Mouse (Mus musculus): ENCODE data around the gene Ankrd12. TPM values are rescaled to one million over a fixed set of nuclear protein-coding genes. Genes with fewer than 3 reads are reported as not detected.
A peak's percentile ranks its signal among the peaks of the same experiment; 100 is the strongest.

The Ankrd12 gene
- 24.1 and 28.0 TPM in 2 replicates for polyA plus RNA-seq (2015; fragmentation: Nextera tagmentation; extraction: Ambion mirVana)

DNA sequence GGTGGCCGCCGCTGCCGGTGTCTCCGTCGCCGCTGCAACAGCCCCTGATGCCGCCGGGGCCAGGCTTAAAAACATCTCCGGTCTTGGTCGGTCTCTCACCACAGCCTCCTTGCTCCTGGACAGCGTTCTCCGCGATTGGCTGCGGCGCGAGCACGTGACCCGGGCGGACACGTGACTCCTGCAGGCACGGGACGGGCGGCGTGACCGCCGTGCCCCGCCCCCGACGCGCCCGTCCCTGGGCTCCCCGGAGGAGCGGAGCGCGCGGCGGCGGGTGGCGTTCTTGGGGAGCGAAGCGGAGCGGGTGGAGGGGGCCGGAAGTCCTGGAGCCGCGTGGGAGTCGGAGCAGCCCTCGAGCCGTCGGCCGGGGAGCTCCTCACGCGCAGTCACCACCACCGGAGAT is at the start of gene Ankrd12:
TSS of gene Ankrd12 (minus strand) at position 156 of the 400 bp plus-strand sequence.
- 0% methylated on average over 51 of the region's 53 CpGs for WGBS
- peaks cover 14% of the 10 kb centered on the region; the same call in 1 of the 2 replicates for H3K4me1 ChIP-seq (ENCODE audit: insufficient read depth, low read length)
- H3K36me3 ChIP-seq (ENCODE audit: insufficient read depth, low read length): peaks cover 17% of the 10 kb centered on the region; the same call in 1 of the 2 replicates
- ATAC-seq (ENCODE audit: low FRiP score, low TSS enrichment): peak; percentile 99
- no peaks in the 10 kb centered on the region for H3K27me3 ChIP-seq (ENCODE audit: insufficient read depth, low read length)
- no peaks in the 10 kb centered on the region for H3K9me3 ChIP-seq (ENCODE audit: low read length)
- peak within 1 kb of the TSS; percentile 95 for H3K4me3 ChIP-seq (ENCODE audit: low read length)
- peak within 1 kb of the TSS; percentile 86 for H3K9ac ChIP-seq (replicated peaks; ENCODE audit: low read length)
- peak within 1 kb of the TSS; percentile 92 for H3K27ac ChIP-seq (ENCODE audit: low read length)
- peak within 1 kb of the TSS; percentile 86 for H3K4me2 ChIP-seq (replicated peaks; ENCODE audit: low read depth, low read length)

DNA sequence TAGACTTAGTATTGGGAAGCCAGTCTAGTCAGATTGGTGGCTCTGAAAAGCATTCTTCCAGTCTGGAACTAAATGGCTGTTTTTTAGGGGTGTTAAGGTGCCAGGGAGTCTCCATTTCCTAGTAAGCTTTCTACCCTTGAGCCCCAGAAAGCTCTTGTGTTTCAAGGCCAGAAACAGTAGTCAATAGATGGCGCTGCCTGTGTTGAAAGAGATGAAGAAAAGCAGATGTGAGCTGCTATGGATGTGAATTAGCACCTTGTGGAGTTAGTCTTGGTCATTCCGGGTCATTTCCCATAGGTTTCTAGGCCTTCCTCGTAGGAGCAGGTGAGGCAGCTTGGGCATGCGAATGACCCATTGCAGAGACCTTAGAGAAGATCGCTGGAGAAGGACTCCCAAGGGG is 48.3 kb upstream of the Ankrd12 start:
- 58% methylated on average over 5 of the region's 5 CpGs for WGBS
- H3K4me2 ChIP-seq (replicated peaks; ENCODE audit: low read depth, low read length): no peak overlapping the region
- ATAC-seq (ENCODE audit: low FRiP score, low TSS enrichment): no peak

DNA sequence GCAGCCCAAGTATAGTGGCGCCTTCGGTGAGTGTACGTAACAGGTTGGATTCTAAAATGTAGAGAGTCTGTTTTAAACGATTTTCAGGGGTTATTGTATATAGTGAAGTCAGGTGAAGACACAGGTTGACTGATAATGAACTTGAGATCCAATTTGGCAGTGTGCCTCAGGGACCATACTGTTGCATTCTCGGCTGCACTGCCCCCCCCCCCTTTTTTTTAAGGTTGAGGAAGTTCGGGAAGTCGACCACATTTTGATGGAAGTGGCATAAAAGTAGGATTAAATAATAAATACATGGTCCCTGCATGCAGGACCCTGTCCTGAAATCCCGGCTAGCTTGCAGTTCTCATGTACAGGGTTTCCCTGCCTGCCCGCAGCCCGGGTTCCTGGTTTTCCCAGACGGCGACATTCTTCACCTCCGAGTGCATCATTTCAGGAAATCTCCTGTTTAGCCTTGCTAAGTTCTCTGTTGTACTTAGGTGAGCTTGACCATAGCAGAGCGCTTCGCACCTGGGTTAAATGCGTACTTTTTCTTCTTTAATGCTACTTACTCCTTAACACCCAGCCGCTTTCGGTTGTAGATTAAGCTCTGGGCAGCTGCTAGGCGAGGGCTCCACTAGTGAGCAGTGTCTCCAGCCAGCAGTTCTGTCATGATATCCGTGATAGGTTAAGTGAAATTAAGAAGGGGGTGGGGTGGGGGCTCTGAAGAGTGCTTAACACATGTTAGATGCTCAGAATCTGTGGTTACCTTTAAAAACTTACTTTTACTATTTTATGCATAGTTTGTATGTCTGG is 47.1 kb upstream of the Ankrd12 start:
- Histone ChIP-seq H3K4me2 (replicated peaks; ENCODE audit: low read depth, low read length) (peak overlapping the region; percentile 83), H3K9me3 (ENCODE audit: low read length) (no peaks in the 10 kb centered on the region), H3K9ac (replicated peaks; ENCODE audit: low read length) (peak overlapping the region; percentile 80), H3K36me3 (ENCODE audit: insufficient read depth, low read length) (peaks cover 24% of the 10 kb centered on the region), H3K27me3 (ENCODE audit: insufficient read depth, low read length) (no peaks in the 10 kb centered on the region), H3K4me1 (ENCODE audit: insufficient read depth, low read length) (peaks cover 6% of the 10 kb centered on the region; the same call in 1 of the 2 replicates), H3K4me3 (ENCODE audit: low read length) (peak overlapping the region; percentile 81), H3K27ac (ENCODE audit: low read length) (peak overlapping the region; percentile 96)
- 1% methylated on average over 20 of the region's 20 CpGs for WGBS
- ATAC-seq (ENCODE audit: low FRiP score, low TSS enrichment): peak; percentile 39; the same call in 1 of the 2 replicates

More for the DNA sequence above, 48.3 kb upstream of the Ankrd12 start:
- H3K27me3 ChIP-seq (ENCODE audit: insufficient read depth, low read length): no peaks in the 10 kb centered on the region
- H3K36me3 ChIP-seq (ENCODE audit: insufficient read depth, low read length): peaks cover 19% of the 10 kb centered on the region; the same call in 1 of the 2 replicates
- no peak overlapping the region for H3K9ac ChIP-seq (replicated peaks; ENCODE audit: low read length)
- no peak overlapping the region for H3K27ac ChIP-seq (ENCODE audit: low read length)
- peaks cover 6% of the 10 kb centered on the region; the same call in 1 of the 2 replicates for H3K4me1 ChIP-seq (ENCODE audit: insufficient read depth, low read length)
- H3K4me3 ChIP-seq (ENCODE audit: low read length): no peak overlapping the region
- no peaks in the 10 kb centered on the region for H3K9me3 ChIP-seq (ENCODE audit: low read length)

DNA sequence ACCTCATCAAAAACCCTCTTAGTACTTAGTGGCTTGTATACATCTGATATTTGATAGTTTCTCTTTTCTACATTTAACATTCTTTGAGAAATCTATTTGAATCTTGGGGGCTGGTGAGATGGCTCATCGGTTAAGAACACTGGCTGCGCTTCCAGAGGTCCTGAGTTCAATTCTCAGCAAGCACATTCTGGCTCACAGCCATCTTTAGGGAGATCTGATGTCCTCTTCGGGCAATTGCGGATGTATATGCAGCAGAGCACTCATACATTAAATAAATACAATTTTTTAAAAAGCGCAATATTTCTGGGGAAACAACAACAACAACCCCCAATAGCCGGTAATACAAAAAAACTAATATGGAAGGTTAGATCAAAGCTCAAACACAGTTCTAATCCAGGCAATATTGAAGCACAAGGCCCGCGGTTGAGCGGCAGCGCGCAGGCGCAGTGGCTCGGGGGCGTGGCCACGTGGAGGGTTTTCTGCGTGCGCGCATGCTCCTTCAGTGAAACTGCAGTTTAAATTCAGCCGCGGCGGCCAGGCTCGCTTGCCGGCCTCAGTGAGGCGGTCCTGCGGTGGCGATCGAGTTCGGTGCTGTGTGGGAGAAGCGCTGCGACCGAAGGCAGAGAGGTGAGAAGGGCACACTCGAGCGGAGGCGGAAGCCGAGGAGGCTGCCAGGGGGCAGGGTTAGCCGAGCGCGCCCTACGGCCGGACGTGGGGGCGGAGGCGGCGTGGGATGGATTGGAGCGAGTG is 46.4 kb upstream of the Ankrd12 start, which contains the start of gene Ddx11:
TSS of gene Ddx11 (plus strand) at position 455 of the 750 bp plus-strand sequence.
- H3K4me2 ChIP-seq (replicated peaks; ENCODE audit: low read depth, low read length): peak within 1 kb of the TSS; percentile 83
- peak; percentile 89 for ATAC-seq (ENCODE audit: low FRiP score, low TSS enrichment)
- peak within 1 kb of the TSS; percentile 81 for H3K4me3 ChIP-seq (ENCODE audit: low read length)
- H3K4me1 ChIP-seq (ENCODE audit: insufficient read depth, low read length): peaks cover 6% of the 10 kb centered on the region; the same call in 1 of the 2 replicates
- H3K9me3 ChIP-seq (ENCODE audit: low read length): no peaks in the 10 kb centered on the region
- H3K36me3 ChIP-seq (ENCODE audit: insufficient read depth, low read length): peaks cover 30% of the 10 kb centered on the region
- peak within 1 kb of the TSS; percentile 96 for H3K27ac ChIP-seq (ENCODE audit: low read length)
- H3K27me3 ChIP-seq (ENCODE audit: insufficient read depth, low read length): no peaks in the 10 kb centered on the region
- peak within 1 kb of the TSS; percentile 80 for H3K9ac ChIP-seq (replicated peaks; ENCODE audit: low read length)
- 4% methylated on average over 45 of the region's 45 CpGs for WGBS

DNA sequence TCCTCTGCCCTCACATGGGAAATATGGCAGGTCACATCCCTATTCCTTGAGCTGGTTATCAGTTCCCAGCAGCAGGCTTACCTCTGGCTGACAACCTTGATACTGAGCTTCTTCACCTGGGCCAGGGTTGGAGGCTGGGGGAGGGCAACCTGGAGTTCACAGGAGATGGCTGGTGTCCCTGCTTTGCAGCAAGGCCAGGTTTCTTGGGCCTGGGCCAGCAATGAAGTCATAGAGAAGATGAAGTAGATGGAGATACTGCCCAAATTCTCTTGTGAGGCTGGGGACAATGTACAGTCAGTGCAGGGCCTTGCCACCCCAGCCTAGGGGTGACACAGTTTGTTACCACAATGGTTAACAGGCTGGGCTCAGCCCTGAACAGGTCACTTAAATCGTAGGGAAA is 43.8 kb upstream of the Ankrd12 start:
- H3K27me3 ChIP-seq (ENCODE audit: insufficient read depth, low read length): no peaks in the 10 kb centered on the region
- H3K36me3 ChIP-seq (ENCODE audit: insufficient read depth, low read length): peaks cover 41% of the 10 kb centered on the region
- 79% methylated on average over 1 of the region's 1 CpGs for WGBS
- no peak overlapping the region for H3K27ac ChIP-seq (ENCODE audit: low read length)
- no peaks in the 10 kb centered on the region for H3K9me3 ChIP-seq (ENCODE audit: low read length)
- H3K9ac ChIP-seq (replicated peaks; ENCODE audit: low read length): no peak overlapping the region; the same call in 1 of the 2 replicates
- peaks cover 6% of the 10 kb centered on the region; the same call in 1 of the 2 replicates for H3K4me1 ChIP-seq (ENCODE audit: insufficient read depth, low read length)
- no peak for ATAC-seq (ENCODE audit: low FRiP score, low TSS enrichment)
- no peak overlapping the region for H3K4me2 ChIP-seq (replicated peaks; ENCODE audit: low read depth, low read length)
- H3K4me3 ChIP-seq (ENCODE audit: low read length): no peak overlapping the region

DNA sequence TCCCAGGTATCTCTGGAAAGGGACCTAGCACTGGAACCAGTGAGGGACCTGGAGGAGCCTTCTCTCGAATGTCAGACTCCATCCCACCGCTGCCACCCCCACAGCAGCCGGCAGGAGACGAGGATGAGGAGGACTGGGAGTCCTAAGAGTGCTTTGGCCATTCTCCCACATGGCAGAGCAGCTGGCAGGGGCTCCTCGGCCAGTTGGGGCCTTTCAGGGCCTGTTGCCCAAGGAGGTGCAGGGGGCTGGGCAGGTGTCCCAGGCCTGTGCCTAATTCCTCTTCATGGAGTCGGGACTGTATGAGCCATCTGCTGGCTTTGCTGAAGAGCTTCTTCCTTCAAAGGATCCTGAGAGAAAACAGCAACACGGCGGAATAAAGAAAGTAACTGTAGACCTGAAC is 42.1 kb upstream of the Ankrd12 start:
- H3K36me3 ChIP-seq (ENCODE audit: insufficient read depth, low read length): peaks cover 58% of the 10 kb centered on the region
- ATAC-seq (ENCODE audit: low FRiP score, low TSS enrichment): no peak

DNA sequence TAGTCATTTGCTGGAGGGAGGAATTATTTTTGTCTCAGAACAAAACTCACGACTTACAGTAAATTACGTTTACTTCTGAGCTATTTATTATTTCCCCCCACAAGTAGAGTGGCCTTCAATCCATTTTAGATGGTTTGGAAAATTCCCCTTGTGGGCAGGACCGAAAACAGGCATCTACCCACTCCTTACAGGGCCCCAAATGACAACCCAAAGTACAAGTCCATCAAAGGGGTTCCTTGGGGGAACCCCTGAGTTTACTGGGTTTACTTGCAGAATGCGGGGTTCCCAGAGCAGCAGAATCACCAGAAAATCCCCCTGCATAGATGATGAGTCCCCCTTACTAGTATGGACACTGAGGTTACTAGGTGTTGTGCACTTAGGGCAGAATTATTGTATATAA is 35.3 kb upstream of the Ankrd12 start:
- WGBS: 43% methylated on average over 4 of the region's 4 CpGs
- no peak overlapping the region for H3K27ac ChIP-seq (ENCODE audit: low read length)
- ATAC-seq (ENCODE audit: low FRiP score, low TSS enrichment): no peak

More for the DNA sequence above, 42.1 kb upstream of the Ankrd12 start:
- Histone ChIP-seq H3K4me1 (ENCODE audit: insufficient read depth, low read length) (no peaks in the 10 kb centered on the region), H3K9ac (replicated peaks; ENCODE audit: low read length) (no peak overlapping the region), H3K9me3 (ENCODE audit: low read length) (no peaks in the 10 kb centered on the region), H3K4me2 (replicated peaks; ENCODE audit: low read depth, low read length) (no peak overlapping the region), H3K27ac (ENCODE audit: low read length) (no peak overlapping the region), H3K4me3 (ENCODE audit: low read length) (no peak overlapping the region), H3K27me3 (ENCODE audit: insufficient read depth, low read length) (no peaks in the 10 kb centered on the region)
- WGBS: 90% methylated on average over 8 of the region's 8 CpGs

DNA sequence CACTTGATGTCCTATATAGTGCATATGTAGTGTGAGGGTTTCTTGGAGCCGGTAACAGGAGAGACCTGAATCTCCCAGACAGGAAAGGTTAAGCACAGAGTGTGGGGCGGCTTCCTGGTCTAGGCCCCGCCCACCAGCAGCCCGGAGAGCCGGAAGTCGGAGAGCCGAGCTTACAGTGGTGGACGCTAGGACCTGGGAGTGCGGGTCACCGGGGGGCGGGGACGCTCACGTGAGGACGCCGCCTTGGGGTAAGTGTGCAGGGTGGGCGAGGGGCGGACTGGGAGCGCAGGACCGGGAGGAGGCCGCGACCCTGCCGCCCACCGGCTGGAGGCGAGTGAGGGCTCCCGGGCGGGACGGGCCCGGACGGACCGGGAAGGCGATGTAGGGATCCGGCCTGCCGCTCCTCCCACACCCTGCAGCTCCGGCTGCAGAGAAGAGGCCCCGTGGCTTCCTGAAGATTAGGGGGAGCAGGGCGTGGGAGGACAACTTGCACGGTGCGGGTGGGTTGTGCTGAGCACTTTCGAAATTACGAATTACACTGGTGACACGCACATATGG is 34.6 kb upstream of the Ankrd12 start, which contains the start of gene Washc1:
TSS of gene Washc1 (plus strand) at position 144 of the 558 bp plus-strand sequence.
- WGBS: under 1% methylated on average over 32 of the region's 41 CpGs
- Histone ChIP-seq H3K27ac (ENCODE audit: low read length) (peak within 1 kb of the TSS; percentile 78), H3K4me2 (replicated peaks; ENCODE audit: low read depth, low read length) (peak within 1 kb of the TSS; percentile 70), H3K9ac (replicated peaks; ENCODE audit: low read length) (peak within 1 kb of the TSS; percentile 85), H3K4me3 (ENCODE audit: low read length) (peak within 1 kb of the TSS; percentile 89), H3K36me3 (ENCODE audit: insufficient read depth, low read length) (peaks cover 28% of the 10 kb centered on the region), H3K27me3 (ENCODE audit: insufficient read depth, low read length) (no peaks in the 10 kb centered on the region), H3K9me3 (ENCODE audit: low read length) (no peaks in the 10 kb centered on the region), H3K4me1 (ENCODE audit: insufficient read depth, low read length) (peaks cover 17% of the 10 kb centered on the region)
- ATAC-seq (ENCODE audit: low FRiP score, low TSS enrichment): peak; percentile 99

More for the DNA sequence above, 35.3 kb upstream of the Ankrd12 start:
- H3K4me1 ChIP-seq (ENCODE audit: insufficient read depth, low read length): peaks cover 17% of the 10 kb centered on the region
- H3K9ac ChIP-seq (replicated peaks; ENCODE audit: low read length): peak overlapping the region; percentile 85
- peak overlapping the region; percentile 70 for H3K4me2 ChIP-seq (replicated peaks; ENCODE audit: low read depth, low read length)
- H3K27me3 ChIP-seq (ENCODE audit: insufficient read depth, low read length): no peaks in the 10 kb centered on the region
- H3K9me3 ChIP-seq (ENCODE audit: low read length): no peaks in the 10 kb centered on the region
- H3K4me3 ChIP-seq (ENCODE audit: low read length): peak overlapping the region; percentile 89
- H3K36me3 ChIP-seq (ENCODE audit: insufficient read depth, low read length): peaks cover 34% of the 10 kb centered on the region

DNA sequence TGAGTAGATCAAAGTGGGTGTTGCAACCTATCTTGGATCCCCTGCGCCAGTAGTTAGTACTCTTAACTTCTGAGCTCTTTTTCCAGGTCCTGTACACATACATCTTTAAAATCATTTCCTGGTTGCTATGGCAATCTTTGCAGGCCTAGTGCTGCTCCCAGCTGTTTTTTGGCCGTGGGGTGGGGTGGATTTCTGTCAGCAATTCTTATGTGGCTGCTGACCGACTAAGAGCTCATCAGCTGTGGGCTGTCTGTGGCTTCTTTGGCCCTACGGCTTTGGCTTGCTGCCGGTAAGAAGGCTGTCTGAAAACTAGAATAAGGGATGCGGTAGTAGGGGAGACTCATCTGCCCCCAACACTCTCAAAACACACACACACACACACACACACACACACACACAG is 33.9 kb upstream of the Ankrd12 start:
- peak overlapping the region; percentile 85; the same call in 1 of the 2 replicates for H3K9ac ChIP-seq (replicated peaks; ENCODE audit: low read length)

More for the DNA sequence above, 33.9 kb upstream of the Ankrd12 start:
- Histone ChIP-seq H3K36me3 (ENCODE audit: insufficient read depth, low read length) (peaks cover 21% of the 10 kb centered on the region), H3K4me3 (ENCODE audit: low read length) (peak overlapping the region; percentile 89), H3K4me2 (replicated peaks; ENCODE audit: low read depth, low read length) (peak overlapping the region; percentile 70), H3K27me3 (ENCODE audit: insufficient read depth, low read length) (no peaks in the 10 kb centered on the region), H3K9me3 (ENCODE audit: low read length) (no peaks in the 10 kb centered on the region), H3K4me1 (ENCODE audit: insufficient read depth, low read length) (peaks cover 17% of the 10 kb centered on the region), H3K27ac (ENCODE audit: low read length) (no peak overlapping the region; the same call in 1 of the 2 replicates)
- 31% methylated on average over 6 of the region's 6 CpGs for WGBS
- no peak for ATAC-seq (ENCODE audit: low FRiP score, low TSS enrichment)
